Mouse (Mus musculus) brain, embryonic 14.5 days (tissue): ENCODE measurements around the gene Wasf2. TPM values are rescaled to one million over a fixed set of nuclear protein-coding genes. Genes with fewer than 3 reads are reported as not detected.
A peak's percentile ranks its signal among the peaks of the same experiment; 100 is the strongest.

Source experiments
- DNase-seq: peaks from one replicate; pipeline ENCODE4 v3.0.0-alpha.2; 2011; ENCODE audit warnings: low read depth
- CTCF ChIP-seq: fragments of 200-500 bp; IDR thresholded peaks from 2 replicates; pipeline ENCODE4 v1.5.1; 2012; ENCODE audit warnings: inconsistent platforms, mild to moderate bottlenecking, moderate library complexity, borderline replicate concordance; ENCODE audit not compliant: insufficient read depth, insufficient read length; ENCODE audit errors: extremely low read depth
- POLR2A ChIP-seq: fragments of 200-500 bp; IDR thresholded peaks from 2 replicates; pipeline ENCODE4 v1.6.1; 2012; ENCODE audit warnings: mild to moderate bottlenecking, inconsistent platforms, borderline replicate concordance; ENCODE audit not compliant: poor library complexity, insufficient read depth, insufficient read length, severe bottlenecking; ENCODE audit errors: extremely low read depth
- polyA plus RNA-seq: library from polyadenylated mRNA; depleted of rRNA; stranded (reverse); fragments of >200 nt; gene quantifications from 2 replicates; pipeline ENCODE4 v1.2.3, GENCODE M21; 2012

Gene Wasf2
- polyA plus RNA-seq, 1 experiment, result 25.5 TPM

DNA sequence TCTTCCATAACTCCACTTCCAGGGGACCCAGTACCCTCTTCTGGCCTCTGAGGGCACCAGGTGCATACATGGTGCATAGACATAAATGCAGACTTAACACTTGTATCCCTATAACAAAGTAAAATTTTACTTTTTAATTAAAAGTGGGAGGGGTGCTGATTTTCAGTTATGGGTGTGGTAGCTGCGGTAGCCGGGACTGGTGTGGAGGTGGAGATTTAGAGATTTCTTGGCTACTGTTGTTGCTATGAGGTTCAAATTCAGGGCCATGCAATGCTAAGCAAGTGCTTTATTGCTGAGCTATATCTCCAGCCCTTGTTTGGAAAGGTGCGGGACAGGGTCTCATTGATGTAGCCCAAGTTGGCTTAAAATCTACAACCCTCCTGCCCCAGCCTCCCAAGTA, 88.4 kb downstream of the Wasf2 start:
- TF ChIP-seq POLR2A, result no peak
- no peak for TF ChIP-seq CTCF
- DNase-seq, result no peak

DNA sequence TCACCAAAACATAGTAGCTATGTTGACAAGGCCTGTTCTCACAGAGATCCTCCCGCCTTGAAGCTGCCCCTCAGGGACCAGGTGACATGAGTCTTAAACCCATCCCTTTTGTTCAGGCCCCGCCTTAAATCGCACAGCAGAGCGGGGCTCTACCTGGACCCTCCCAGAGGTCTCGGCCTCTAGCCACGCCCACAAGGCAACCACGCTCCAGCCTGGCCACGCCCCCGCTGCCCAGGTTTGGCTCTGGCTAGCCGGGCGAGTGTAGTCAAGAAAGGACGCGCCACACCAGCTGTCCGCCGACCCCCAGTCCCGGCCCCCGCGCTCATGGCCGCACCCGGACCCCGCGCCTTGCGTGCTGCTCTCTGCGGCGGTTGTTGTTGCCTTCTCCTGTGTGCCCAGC, 90.4 kb downstream of the Wasf2 start:
- TF ChIP-seq CTCF, result no peak
- TF ChIP-seq POLR2A, result no peak
- no peak for DNase-seq

DNA sequence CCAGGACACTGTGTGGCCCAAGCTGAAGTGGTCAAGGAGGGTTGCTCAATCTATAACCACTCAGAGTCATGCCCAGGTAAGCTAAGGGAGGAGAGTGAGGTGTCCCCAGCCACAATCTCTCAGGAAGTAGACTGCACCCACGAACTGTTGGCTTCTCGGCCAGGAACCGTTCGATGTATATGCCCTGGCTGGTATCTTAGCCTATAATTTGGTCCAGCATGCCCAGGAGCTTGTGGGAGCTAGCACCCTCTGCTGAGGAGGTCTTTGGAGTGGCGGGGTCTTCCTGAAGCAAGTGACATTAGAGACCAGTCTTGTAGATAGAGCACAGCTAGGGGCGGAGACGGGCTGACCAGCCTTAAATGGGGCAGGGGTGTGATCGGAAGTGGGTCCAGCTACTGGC, 91.4 kb downstream of the Wasf2 start:
- TF ChIP-seq CTCF (no peak), POLR2A (no peak)

GRCm38 (mm10) chr4:133223875-133224274, 93.6 kb downstream of the Wasf2 start:
- TF ChIP-seq POLR2A (no peak), CTCF (no peak)
- no peak for DNase-seq

More for the DNA sequence above, 91.4 kb downstream of the Wasf2 start:
- DNase-seq, result no peak

- no peak for DNase-seq
- TF ChIP-seq POLR2A (no peak), CTCF (no peak)
Measured at GRCm38 (mm10) chr4:133226073-133226472, 95.8 kb downstream of the Wasf2 start.

- no peak for DNase-seq
- TF ChIP-seq POLR2A (no peak), CTCF (no peak)
Measured at GRCm38 (mm10) chr4:133227636-133228035, 97.3 kb downstream of the Wasf2 start.

GRCm38 (mm10) chr4:133229582-133229981, 99.3 kb downstream of the Wasf2 start:
- TF ChIP-seq POLR2A (no peak), CTCF (no peak)
- no peak for DNase-seq

- peak; percentile 28; the same call in 1 of the 2 replicates for TF ChIP-seq CTCF
- TF ChIP-seq POLR2A, result no peak
- DNase-seq, result no peak
Measured at GRCm38 (mm10) chr4:133233285-133233976, 103.1 kb downstream of the Wasf2 start.

DNA sequence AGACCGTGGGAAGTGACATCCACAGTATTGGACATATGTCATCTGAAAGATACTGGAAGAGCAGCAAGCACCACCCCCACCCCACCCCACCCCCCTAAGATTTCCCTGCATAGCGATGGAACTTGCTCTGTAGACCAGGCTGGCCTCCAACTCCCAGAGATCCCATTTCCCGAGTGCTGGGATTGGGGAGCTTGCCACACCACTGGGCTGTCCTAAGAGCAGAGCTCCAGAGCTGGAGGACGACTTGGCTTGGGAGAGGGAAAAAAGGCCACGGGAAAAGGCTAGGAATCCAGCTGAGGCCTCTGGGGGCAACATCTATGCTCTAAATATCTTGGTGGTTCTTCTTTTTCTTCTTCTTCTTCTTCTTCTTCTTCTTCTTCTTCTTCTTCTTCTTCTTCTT, 104.5 kb downstream of the Wasf2 start:
- TF ChIP-seq CTCF (no peak), POLR2A (no peak)
- DNase-seq, result no peak

- TF ChIP-seq CTCF (no peak), POLR2A (no peak)
- DNase-seq, result no peak
Measured at GRCm38 (mm10) chr4:133235415-133235814, 105.1 kb downstream of the Wasf2 start.

GRCm38 (mm10) chr4:133237911-133238310, 107.6 kb downstream of the Wasf2 start:
- DNase-seq, result no peak
- TF ChIP-seq POLR2A (no peak), CTCF (no peak)

- TF ChIP-seq POLR2A (no peak), CTCF (no peak)
- DNase-seq, result no peak
Measured at GRCm38 (mm10) chr4:133240490-133240921, 110.2 kb downstream of the Wasf2 start, which contains the start of gene Map3k6. Gene Map3k6 (plus strand): TSS chr4:133240818.

DNA sequence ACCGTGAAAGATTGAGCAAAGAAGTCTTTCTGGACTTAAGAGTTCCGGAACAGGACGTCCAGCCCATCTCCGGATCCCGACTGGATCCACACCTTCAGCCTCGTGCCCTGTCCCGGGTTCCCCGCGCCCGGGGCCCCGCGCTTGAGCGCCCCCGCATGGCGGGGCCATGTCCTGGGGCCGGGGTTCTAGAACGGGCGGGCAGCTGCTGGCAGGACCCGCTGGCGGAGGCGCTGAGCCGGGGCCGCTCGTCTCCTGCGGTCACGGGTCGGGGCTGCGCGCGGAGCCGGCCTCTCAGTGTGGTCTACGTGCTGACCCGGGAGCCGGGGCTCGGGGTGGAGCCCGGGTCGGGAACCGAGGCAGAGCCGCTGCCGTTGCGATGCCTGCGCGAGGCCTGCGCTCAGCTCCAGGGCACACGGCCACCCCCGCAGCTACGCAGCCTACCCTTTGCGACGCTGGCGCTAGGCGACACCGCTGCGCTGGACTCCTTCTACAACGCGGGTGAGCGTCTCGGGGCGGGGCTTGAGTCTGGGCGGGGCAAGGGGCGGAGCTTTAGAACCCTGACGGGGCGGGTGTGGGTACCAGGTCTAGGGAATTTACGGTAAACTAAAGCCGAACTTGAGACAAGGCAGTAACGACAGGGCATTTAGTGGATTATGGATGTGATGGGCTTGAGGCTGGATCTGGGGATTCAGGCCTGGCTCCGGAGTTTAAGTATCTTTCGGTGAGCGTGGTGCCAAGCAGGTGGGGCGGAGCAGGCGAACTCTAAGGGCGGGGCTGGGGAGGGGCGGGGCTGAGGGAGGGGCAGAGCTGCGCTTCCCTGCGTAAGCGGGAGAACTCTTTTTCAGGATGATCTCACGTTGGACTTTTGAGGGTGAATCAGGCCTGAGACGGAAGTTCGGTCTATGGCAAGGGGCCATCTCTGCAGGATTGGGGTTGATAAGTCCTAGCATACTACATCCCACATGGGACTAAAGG, 110.9 kb downstream of the Wasf2 start:
- TF ChIP-seq POLR2A, result no peak
- TF ChIP-seq CTCF, result no peak
- DNase-seq, result peak; percentile 87
